Mouse (Mus musculus) MEL (cell line): ENCODE measurements around the gene Ppia. TPM values are rescaled to one million over a fixed set of nuclear protein-coding genes. Genes with fewer than 3 reads are reported as not detected.

Source experiments
- DNase-seq: peaks from one replicate; pipeline ENCODE4 v3.0.0; 2011; ENCODE audit warnings: low read depth, low spot score
- H3K27ac ChIP-seq: 2 replicates; pipeline ENCODE4 v1.5.1; 2012; ENCODE audit warnings: low read depth, mild to moderate bottlenecking, control low read depth, low read length, moderate library complexity; ENCODE audit not compliant: control insufficient read depth
- H3K27me3 ChIP-seq, 2 experiments: fragments of 150-350 bp in 1 of 2; sonication (generic) in 1 of 2; 2 replicates each; pipeline ENCODE4 v1.6.1; 2012; ENCODE audit warnings: low read length in 2 of 2, mild to moderate bottlenecking in 2 of 2, improper control_type of control experiment in 1 of 2, moderate library complexity in 1 of 2; ENCODE audit not compliant: insufficient read depth in 2 of 2, control insufficient read depth in 1 of 2
- H3K36me3 ChIP-seq, 2 experiments: 2 replicates each; pipeline ENCODE4 v1.6.1; 2012 to 2014; ENCODE audit warnings: low read length in 2 of 2, improper control_type of control experiment in 1 of 2, inconsistent platforms in 1 of 2, mild to moderate bottlenecking in 1 of 2; ENCODE audit not compliant: insufficient read depth in 2 of 2, control insufficient read depth in 1 of 2
- H3K4me1 ChIP-seq, 2 experiments: fragments of 150-350 bp in 1 of 2; sonication (generic) in 1 of 2; 2 replicates each; pipeline ENCODE4 v1.6.1; 2012; ENCODE audit warnings: low read length in 2 of 2, improper control_type of control experiment in 1 of 2, mild to moderate bottlenecking in 1 of 2; ENCODE audit not compliant: insufficient read depth in 2 of 2, control insufficient read depth in 1 of 2
- H3K4me3 ChIP-seq, 2 experiments: fragments of 150-350 bp in 1 of 2; sonication (generic) in 1 of 2; 2 replicates each; pipeline ENCODE4 v1.5.1; 2012; ENCODE audit warnings: low read depth in 2 of 2, low read length in 2 of 2, mild to moderate bottlenecking in 2 of 2, moderate library complexity in 2 of 2, control low read depth in 1 of 2, improper control_type of control experiment in 1 of 2; ENCODE audit not compliant: control insufficient read depth in 1 of 2, insufficient read depth in 1 of 2
- H3K79me2 ChIP-seq: 2 replicates; pipeline ENCODE4 v1.6.1; 2012; ENCODE audit warnings: mild to moderate bottlenecking, low read length, moderate library complexity; ENCODE audit not compliant: control insufficient read depth, poor library complexity, insufficient read depth
- H3K9ac ChIP-seq: 2 replicates; pipeline ENCODE4 v1.6.1; 2012; ENCODE audit warnings: low read depth, mild to moderate bottlenecking, control low read depth, low read length, moderate library complexity; ENCODE audit not compliant: control insufficient read depth, poor library complexity, severe bottlenecking
- H3K9me3 ChIP-seq: fragments of 150-350 bp; sonication (generic); replicated peaks from 2 replicates; pipeline ENCODE4 v1.6.1; 2012; ENCODE audit warnings: mild to moderate bottlenecking, low read length, improper control_type of control experiment, moderate library complexity; ENCODE audit not compliant: insufficient read depth
- BHLHE40 ChIP-seq: IDR thresholded peaks from 2 replicates; pipeline ENCODE4 v1.6.1; 2012; ENCODE audit warnings: low read depth, mild to moderate bottlenecking, inconsistent platforms, low read length, improper control_type of control experiment, borderline replicate concordance
- CHD2 ChIP-seq: IDR thresholded peaks from 2 replicates; pipeline ENCODE4 v1.6.1; 2011; ENCODE audit warnings: low read length, improper control_type of control experiment
- ELF1 ChIP-seq: IDR thresholded peaks from 2 replicates; pipeline ENCODE4 v1.6.1; 2014; ENCODE audit warnings: low read depth, mild to moderate bottlenecking, inconsistent platforms, low read length, improper control_type of control experiment, moderate library complexity
- GATA1 ChIP-seq: IDR thresholded peaks from 2 replicates; pipeline ENCODE4 v1.6.1; 2011; ENCODE audit warnings: low read depth, low read length, improper control_type of control experiment
- HCFC1 ChIP-seq: IDR thresholded peaks from 2 replicates; pipeline ENCODE4 v1.6.1; 2012; ENCODE audit warnings: low read depth, mild to moderate bottlenecking, inconsistent platforms, low read length, improper control_type of control experiment, moderate library complexity
- JUND ChIP-seq: IDR thresholded peaks from 2 replicates; pipeline ENCODE4 v1.6.1; 2011; ENCODE audit warnings: low read depth, mild to moderate bottlenecking, improper control_type of control experiment, low read length
- KAT2A ChIP-seq: conservative IDR thresholded peaks from 2 replicates; pipeline ENCODE4 v1.6.1; 2012; ENCODE audit warnings: low read depth, low read length, improper control_type of control experiment, inconsistent platforms
- MAFK ChIP-seq: IDR thresholded peaks from 2 replicates; pipeline ENCODE4 v1.6.1; 2011; ENCODE audit warnings: low read depth, mild to moderate bottlenecking, low read length, improper control_type of control experiment, borderline replicate concordance
- MEF2A ChIP-seq: IDR thresholded peaks from 2 replicates; pipeline ENCODE4 v1.6.1; 2014; ENCODE audit warnings: low read depth, mild to moderate bottlenecking, inconsistent platforms, low read length, improper control_type of control experiment; ENCODE audit not compliant: poor library complexity, insufficient replicate concordance, severe bottlenecking; ENCODE audit errors: extremely low read depth
- MXI1 ChIP-seq: IDR thresholded peaks from 2 replicates; pipeline ENCODE4 v1.6.1; 2011; ENCODE audit warnings: mild to moderate bottlenecking, low read depth, low read length, improper control_type of control experiment
- MYB ChIP-seq: IDR thresholded peaks from 2 replicates; pipeline ENCODE4 v1.6.1; 2011; ENCODE audit warnings: mild to moderate bottlenecking, low read depth, low read length, improper control_type of control experiment
- POLR2A ChIP-seq, 2 experiments: IDR thresholded peaks; 2 replicates each; pipeline ENCODE4 v1.6.1; 2011 to 2012; ENCODE audit warnings: low read length in 2 of 2, mild to moderate bottlenecking in 2 of 2, control low read depth in 1 of 2, improper control_type of control experiment in 1 of 2, low read depth in 1 of 2, moderate library complexity in 1 of 2; ENCODE audit not compliant: control insufficient read depth in 1 of 2, insufficient read depth in 1 of 2, poor library complexity in 1 of 2
- POLR2AphosphoS2 ChIP-seq: IDR thresholded peaks from 2 replicates; pipeline ENCODE4 v1.6.1; 2011; ENCODE audit warnings: low read length, improper control_type of control experiment
- POLR2AphosphoS5 ChIP-seq: IDR thresholded peaks from 2 replicates; pipeline ENCODE4 v1.6.1; 2012; ENCODE audit warnings: low read depth, borderline replicate concordance, mild to moderate bottlenecking, inconsistent platforms, low read length, moderate library complexity, mixed read lengths
- TAL1 ChIP-seq: IDR thresholded peaks from 2 replicates; pipeline ENCODE4 v1.6.1; 2012; ENCODE audit warnings: mild to moderate bottlenecking, inconsistent platforms, low read length, moderate library complexity, mixed read lengths
- USF1 ChIP-seq: IDR thresholded peaks from 2 replicates; pipeline ENCODE4 v1.6.1; 2014; ENCODE audit warnings: low read depth, mild to moderate bottlenecking, inconsistent platforms, low read length, improper control_type of control experiment, moderate library complexity
- USF2 ChIP-seq, 2 experiments: IDR thresholded peaks; 2 replicates each; pipeline ENCODE4 v1.6.1; 2011 to 2012; ENCODE audit warnings: improper control_type of control experiment in 2 of 2, low read length in 2 of 2, borderline replicate concordance in 1 of 2, inconsistent platforms in 1 of 2, low read depth in 1 of 2, mild to moderate bottlenecking in 1 of 2; ENCODE audit not compliant: insufficient read depth in 1 of 2
- ZC3H11A ChIP-seq: IDR thresholded peaks from 2 replicates; pipeline ENCODE4 v1.6.1; 2012; ENCODE audit warnings: low read depth, mild to moderate bottlenecking, inconsistent platforms, low read length, improper control_type of control experiment
- ZKSCAN1 ChIP-seq: IDR thresholded peaks from 2 replicates; pipeline ENCODE4 v1.6.1; 2012; ENCODE audit warnings: low read depth, mild to moderate bottlenecking, inconsistent platforms, low read length, improper control_type of control experiment, moderate library complexity
- ZMIZ1 ChIP-seq: IDR thresholded peaks from 2 replicates; pipeline ENCODE4 v1.6.1; 2012; ENCODE audit warnings: low read depth, mild to moderate bottlenecking, inconsistent platforms, low read length, improper control_type of control experiment, moderate library complexity
- ZNF384 ChIP-seq: IDR thresholded peaks from 2 replicates; pipeline ENCODE4 v1.6.1; 2012; ENCODE audit warnings: low read depth, mild to moderate bottlenecking, inconsistent platforms, low read length, improper control_type of control experiment
- polyA plus RNA-seq, 2 experiments: library from polyadenylated mRNA; stranded (reverse) in 1 of 2; unstranded in 1 of 2; fragments of >175 nt in 1 of 2; fragments of >200 nt in 1 of 2; gene quantifications; 2 replicates each; pipeline versions ENCODE4 v1.2.1 to v1.2.4; 2012; ENCODE audit warnings: low replicate concordance in 2 of 2, low read depth in 1 of 2; ENCODE audit not compliant: insufficient read length in 2 of 2, insufficient read depth in 1 of 2, missing spikeins in 1 of 2
- total RNA-seq: library from RNA; depleted of rRNA; stranded (reverse); fragments of 300-350 nt; gene quantifications from 2 replicates; pipeline ENCODE4 v1.2.3, GENCODE M21; 2012

Ppia gene
- total and polyA plus RNA-seq, 3 experiments = 3,662 to 7,288 TPM; not detected in 1

DNA sequence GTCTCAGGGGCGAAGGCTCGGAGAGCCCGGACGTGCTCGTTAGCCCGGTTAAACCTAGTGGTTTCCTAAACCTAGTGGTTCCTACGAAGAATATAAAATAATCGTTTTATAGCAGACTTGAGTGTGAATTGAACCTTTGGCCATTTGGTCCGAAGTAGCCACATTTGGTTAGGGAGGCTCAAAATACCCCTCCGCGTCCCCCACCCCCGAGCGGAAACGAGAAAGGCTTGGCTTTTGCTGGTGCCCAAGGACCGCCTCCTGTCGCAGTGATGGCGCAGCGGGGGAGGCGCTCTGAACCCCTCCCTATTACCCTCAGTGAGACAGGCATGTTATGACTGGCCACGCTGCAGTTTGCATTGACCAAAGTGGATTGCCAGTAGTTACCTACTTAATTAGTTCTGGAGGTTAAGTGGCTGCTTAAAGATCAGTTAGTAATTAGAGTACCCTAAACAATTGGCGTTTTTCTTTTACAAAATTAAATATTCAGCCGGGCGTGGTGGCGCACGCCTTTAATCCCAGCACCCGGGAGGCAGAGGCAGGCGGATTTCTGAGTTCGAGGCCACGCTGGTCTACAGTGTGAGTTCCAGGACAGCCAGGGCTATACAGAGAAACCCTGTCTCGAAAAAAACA is 1.3 kb downstream of the Ppia start (continued):
- TF ChIP-seq USF1 (no peak), HCFC1 (peak; percentile 38; the same call in 1 of the 2 replicates), POLR2AphosphoS2 (no peak), MYB (no peak), ELF1 (no peak), ZC3H11A (no peak), POLR2AphosphoS5 (no peak; the same call in 1 of the 2 replicates), BHLHE40 (no peak), USF2 (IDR thresholded peaks at IDR 0.05; ENCODE audit: borderline replicate concordance in 1 of 2, insufficient read depth in 1 of 2, low read depth in 1 of 2, low read length in 2 of 2) (no peak), ZNF384 (no peak), ZMIZ1 (no peak), POLR2A (IDR thresholded peaks at IDR 0.05; ENCODE audit: control insufficient read depth in 1 of 2, insufficient read depth in 1 of 2, low read depth in 1 of 2, low read length in 2 of 2, poor library complexity in 1 of 2) (peak in 1 of 2 experiments; percentile 3; a peak in 1 of 4 replicates)

DNA sequence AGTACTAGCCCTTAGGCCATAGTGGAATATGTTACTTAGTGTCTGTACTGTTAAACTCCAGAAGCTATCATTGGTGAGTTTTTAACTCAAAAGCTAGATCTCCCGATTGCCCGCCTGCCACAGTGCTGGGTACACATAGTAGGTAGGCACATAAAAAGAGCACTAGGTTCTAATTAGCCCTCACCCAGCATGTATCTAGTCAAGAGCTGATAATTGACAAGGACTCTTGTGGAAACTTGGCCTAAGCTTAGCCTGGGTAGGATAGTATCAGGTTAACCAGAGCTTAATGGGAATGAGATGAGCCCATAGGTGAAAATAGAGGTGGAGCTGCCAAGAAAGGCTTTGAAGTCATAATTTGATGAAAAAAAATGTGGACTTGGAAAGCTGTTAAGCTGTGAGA is 1.8 kb downstream of the Ppia start:
- Histone ChIP-seq H3K9ac (peak overlapping the region; percentile 99), H3K9me3 (no peaks in the 10 kb centered on the region), H3K4me1 (peaks cover 9 to 13% of the 10 kb centered on the region in 2 experiments), H3K79me2 (peaks cover 33% of the 10 kb centered on the region), H3K36me3 (peaks cover 25 to 32% of the 10 kb centered on the region in 2 experiments), H3K27me3 (no peaks in the 10 kb centered on the region), H3K4me3 (peak overlapping the region; percentile 80 to 93), H3K27ac (peak overlapping the region; percentile 97)
- no peak for DNase-seq
- TF ChIP-seq MAFK (no peak), GATA1 (no peak), POLR2AphosphoS2 (no peak), ZKSCAN1 (peak; percentile 89), TAL1 (no peak), JUND (no peak), POLR2A (IDR thresholded peaks at IDR 0.05; ENCODE audit: control insufficient read depth in 1 of 2, insufficient read depth in 1 of 2, low read depth in 1 of 2, low read length in 2 of 2, poor library complexity in 1 of 2) (peak in 1 of 2 experiments; percentile 1; a peak in 1 of 4 replicates), MXI1 (no peak), MEF2A (no peak), BHLHE40 (no peak), CHD2 (no peak), HCFC1 (no peak), ZMIZ1 (0 out of 2 replicates have a peak, but pooled peaks have one; percentile 23), MYB (no peak), ZNF384 (0 out of 2 replicates have a peak, but pooled peaks have one; percentile 36), KAT2A (no peak)
